Mouse (Mus musculus): ENCODE measurements around the gene Olfr372. TPM values are rescaled to one million over a fixed set of nuclear protein-coding genes. Genes with fewer than 3 reads are reported as not detected.
"Not testable (repeated sequence)": the region's sequence is repeated elsewhere in the genome, so short reads cannot be mapped to it uniquely, and the experiment has no call there.

Olfr372 gene
- polyA plus RNA-seq (2011; ENCODE audit: insufficient read depth, insufficient read length, low replicate concordance, missing spikeins) = not detected in 2 replicates

GRCm38 (mm10) chr8:72040918-72041317, at the start of gene Olfr372:
Gene Olfr372 (plus strand): TSS chr8:72041218.
- 83% methylated on average over 4 of the region's 4 CpGs for WGBS
- H3K27ac ChIP-seq (ENCODE audit: control insufficient read depth, insufficient read depth, low read depth, low read length, poor library complexity) = not testable (repeated sequence)

GRCm38 (mm10) chr8:71999434-71999833, 41.6 kb upstream of the Olfr372 start:
- H3K27ac ChIP-seq (ENCODE audit: control insufficient read depth, insufficient read depth, low read depth, low read length, poor library complexity) = no peak overlapping the region
- 55% methylated on average over 1 of the region's 1 CpGs for WGBS
- no peaks in the 10 kb centered on the region; the same call in 1 of the 2 replicates for H3K4me1 ChIP-seq (ENCODE audit: control insufficient read depth, insufficient read depth, low read length)
- no peak overlapping the region for H3K4me3 ChIP-seq (replicated peaks; ENCODE audit: control insufficient read depth, low read depth, low read length)
- TF ChIP-seq POLR2A (IDR thresholded peaks at IDR 0.05; ENCODE audit: borderline replicate concordance, control insufficient read depth, low read depth, low read length) = no peak
- TF ChIP-seq CTCF (IDR thresholded peaks at IDR 0.05; ENCODE audit: control insufficient read depth, insufficient read depth, low read length) = no peak

More at GRCm38 (mm10) chr8:72040918-72041317, at the start of gene Olfr372:
- H3K4me1 ChIP-seq (ENCODE audit: control insufficient read depth, insufficient read depth, low read length); H3K4me3 ChIP-seq (replicated peaks; ENCODE audit: control insufficient read depth, low read depth, low read length): not testable (repeated sequence)

GRCm38 (mm10) chr8:72000223-72000622, 40.8 kb upstream of the Olfr372 start:
- TF ChIP-seq CTCF (IDR thresholded peaks at IDR 0.05; ENCODE audit: control insufficient read depth, insufficient read depth, low read length) (no peak), POLR2A (IDR thresholded peaks at IDR 0.05; ENCODE audit: borderline replicate concordance, control insufficient read depth, low read depth, low read length) (no peak)
- H3K4me1 ChIP-seq (ENCODE audit: control insufficient read depth, insufficient read depth, low read length) = no peaks in the 10 kb centered on the region; the same call in 1 of the 2 replicates
- no peak overlapping the region for H3K4me3 ChIP-seq (replicated peaks; ENCODE audit: control insufficient read depth, low read depth, low read length)

GRCm38 (mm10) chr8:72002942-72003341, 38.1 kb upstream of the Olfr372 start:
- TF ChIP-seq POLR2A (IDR thresholded peaks at IDR 0.05; ENCODE audit: borderline replicate concordance, control insufficient read depth, low read depth, low read length) (no peak), CTCF (IDR thresholded peaks at IDR 0.05; ENCODE audit: control insufficient read depth, insufficient read depth, low read length) (no peak)
- H3K27ac ChIP-seq (ENCODE audit: control insufficient read depth, insufficient read depth, low read depth, low read length, poor library complexity) = no peak overlapping the region
- no peak overlapping the region for H3K4me3 ChIP-seq (replicated peaks; ENCODE audit: control insufficient read depth, low read depth, low read length)
- H3K4me1 ChIP-seq (ENCODE audit: control insufficient read depth, insufficient read depth, low read length) = peaks cover 1% of the 10 kb centered on the region; the same call in 1 of the 2 replicates

More at GRCm38 (mm10) chr8:72000223-72000622, 40.8 kb upstream of the Olfr372 start:
- WGBS = 35% methylated on average over 3 of the region's 3 CpGs
- H3K27ac ChIP-seq (ENCODE audit: control insufficient read depth, insufficient read depth, low read depth, low read length, poor library complexity) = no peak overlapping the region

- Histone ChIP-seq H3K4me1 (ENCODE audit: control insufficient read depth, insufficient read depth, low read length) (peaks cover 12% of the 10 kb centered on the region), H3K4me3 (replicated peaks; ENCODE audit: control insufficient read depth, low read depth, low read length) (no peak overlapping the region), H3K27ac (ENCODE audit: control insufficient read depth, insufficient read depth, low read depth, low read length, poor library complexity) (no peak overlapping the region)
- 62% methylated on average over 3 of the region's 3 CpGs for WGBS
- TF ChIP-seq CTCF (IDR thresholded peaks at IDR 0.05; ENCODE audit: control insufficient read depth, insufficient read depth, low read length) (no peak), POLR2A (IDR thresholded peaks at IDR 0.05; ENCODE audit: borderline replicate concordance, control insufficient read depth, low read depth, low read length) (no peak)
Observed at GRCm38 (mm10) chr8:72005912-72006311, 35.1 kb upstream of the Olfr372 start.

- 85% methylated on average over 1 of the region's 1 CpGs for WGBS
- no peak overlapping the region for H3K27ac ChIP-seq (ENCODE audit: control insufficient read depth, insufficient read depth, low read depth, low read length, poor library complexity)
- H3K4me1 ChIP-seq (ENCODE audit: control insufficient read depth, insufficient read depth, low read length) = peaks cover 12% of the 10 kb centered on the region
- no peak overlapping the region for H3K4me3 ChIP-seq (replicated peaks; ENCODE audit: control insufficient read depth, low read depth, low read length)
- TF ChIP-seq CTCF (IDR thresholded peaks at IDR 0.05; ENCODE audit: control insufficient read depth, insufficient read depth, low read length) (no peak), POLR2A (IDR thresholded peaks at IDR 0.05; ENCODE audit: borderline replicate concordance, control insufficient read depth, low read depth, low read length) (no peak)
Observed at GRCm38 (mm10) chr8:72006763-72007162, 34.3 kb upstream of the Olfr372 start.

- Histone ChIP-seq H3K27ac (ENCODE audit: control insufficient read depth, insufficient read depth, low read depth, low read length, poor library complexity) (peak overlapping the region; percentile 96), H3K4me1 (ENCODE audit: control insufficient read depth, insufficient read depth, low read length) (peaks cover 12% of the 10 kb centered on the region), H3K4me3 (replicated peaks; ENCODE audit: control insufficient read depth, low read depth, low read length) (peak overlapping the region; percentile 75)
- 5% methylated on average over 3 of the region's 3 CpGs for WGBS
- TF ChIP-seq CTCF (IDR thresholded peaks at IDR 0.05; ENCODE audit: control insufficient read depth, insufficient read depth, low read length) = no peak
- no peak for TF ChIP-seq POLR2A (IDR thresholded peaks at IDR 0.05; ENCODE audit: borderline replicate concordance, control insufficient read depth, low read depth, low read length)
Observed at GRCm38 (mm10) chr8:72008134-72008641, 32.8 kb upstream of the Olfr372 start.

- Histone ChIP-seq H3K4me1 (ENCODE audit: control insufficient read depth, insufficient read depth, low read length) (peaks cover 12% of the 10 kb centered on the region), H3K27ac (ENCODE audit: control insufficient read depth, insufficient read depth, low read depth, low read length, poor library complexity) (peak within 1 kb of the TSS; percentile 96), H3K4me3 (replicated peaks; ENCODE audit: control insufficient read depth, low read depth, low read length) (peak within 1 kb of the TSS; percentile 75)
- WGBS = 44% methylated on average over 3 of the region's 3 CpGs
- TF ChIP-seq POLR2A (IDR thresholded peaks at IDR 0.05; ENCODE audit: borderline replicate concordance, control insufficient read depth, low read depth, low read length) = peak; percentile 20; the same call in 1 of the 2 replicates
- TF ChIP-seq CTCF (IDR thresholded peaks at IDR 0.05; ENCODE audit: control insufficient read depth, insufficient read depth, low read length) = no peak
Observed at GRCm38 (mm10) chr8:72009473-72009872, 31.5 kb upstream of the Olfr372 start, which contains the start of gene Cyp4f18. Gene Cyp4f18 (minus strand): TSS chr8:72009626.

- not testable (repeated sequence) for H3K4me3 ChIP-seq (replicated peaks; ENCODE audit: control insufficient read depth, low read depth, low read length)
- Histone ChIP-seq H3K27ac (ENCODE audit: control insufficient read depth, insufficient read depth, low read depth, low read length, poor library complexity) (peak overlapping the region; percentile 64; the same call in 1 of the 2 replicates), H3K4me1 (ENCODE audit: control insufficient read depth, insufficient read depth, low read length) (peaks cover 16% of the 10 kb centered on the region)
- 38% methylated on average over 6 of the region's 6 CpGs for WGBS
Observed at GRCm38 (mm10) chr8:72013506-72014228, 27.4 kb upstream of the Olfr372 start.

GRCm38 (mm10) chr8:72017339-72017738, 23.7 kb upstream of the Olfr372 start:
- H3K4me1 ChIP-seq (ENCODE audit: control insufficient read depth, insufficient read depth, low read length); H3K4me3 ChIP-seq (replicated peaks; ENCODE audit: control insufficient read depth, low read depth, low read length): not testable (repeated sequence)
- peak overlapping the region; percentile 87 for H3K27ac ChIP-seq (ENCODE audit: control insufficient read depth, insufficient read depth, low read depth, low read length, poor library complexity)
- 13% methylated on average over 2 of the region's 2 CpGs for WGBS
